Mouse (Mus musculus) intestine, embryonic 16.5 days (tissue): ENCODE data around the gene Gad1. TPM values are rescaled to one million over a fixed set of nuclear protein-coding genes. Genes with fewer than 3 reads are reported as not detected.

ENCODE experiments used
- ATAC-seq: fragments of 200-750 bp; cut with Nextera tagmentation; 2 replicates; pipeline ENCODE4 v1.8.0; 2017; ENCODE audit warnings: moderate TSS enrichment, moderate library complexity
- H3K27ac ChIP-seq: fragments of 300-500 bp; sonication (generic); 2 replicates; pipeline ENCODE4 v1.5.1; 2014; ENCODE audit warnings: mild to moderate bottlenecking, low read length
- H3K27me3 ChIP-seq: fragments of 300-500 bp; sonication (generic); replicated peaks from 2 replicates; pipeline ENCODE4 v1.6.1; 2014; ENCODE audit warnings: low read length, control low read depth, mixed read lengths; ENCODE audit not compliant: control insufficient read depth, insufficient read depth
- H3K36me3 ChIP-seq: fragments of 300-500 bp; sonication (generic); 2 replicates; pipeline ENCODE4 v1.6.1; 2014; ENCODE audit warnings: low read length, control low read depth; ENCODE audit not compliant: control insufficient read depth, insufficient read depth
- H3K4me1 ChIP-seq: fragments of 300-500 bp; sonication (generic); 2 replicates; pipeline ENCODE4 v1.6.1; 2014; ENCODE audit warnings: low read length, control low read depth, mixed read lengths; ENCODE audit not compliant: control insufficient read depth, insufficient read depth
- H3K4me2 ChIP-seq: fragments of 300-500 bp; sonication (generic); 2 replicates; pipeline ENCODE4 v1.6.1; 2014; ENCODE audit warnings: low read depth, low read length, control low read depth
- H3K4me3 ChIP-seq: fragments of 300-500 bp; sonication (generic); 2 replicates; pipeline ENCODE4 v1.5.1; 2014; ENCODE audit warnings: mild to moderate bottlenecking, low read length
- H3K9ac ChIP-seq: fragments of 300-500 bp; sonication (generic); 2 replicates; pipeline ENCODE4 v1.6.1; 2014; ENCODE audit warnings: low read depth, low read length
- H3K9me3 ChIP-seq: fragments of 300-500 bp; sonication (generic); 2 replicates; pipeline ENCODE4 v1.6.1; 2016; ENCODE audit warnings: low read length, control low read depth; ENCODE audit not compliant: control insufficient read depth
- WGBS: fragments of 180-500 bp; shearing (Covaris S2); extraction: QIAGEN DNeasy Blood & Tissue Kit; methylation state at CpG from one replicate; pipeline ENCODE4 v1.1.7; 2014; 5-methylcytosine and 5-hydroxymethylcytosine counted together
- polyA plus RNA-seq: library from polyadenylated mRNA; unstranded; fragments of >200 nt; fragmentation: Nextera tagmentation; extraction: Ambion mirVana; gene quantifications from 2 replicates; pipeline ENCODE4 v1.2.1, GENCODE M21; 2015

Gad1 gene
- polyA plus RNA-seq, 1 experiment from 2014 or later: 0.15 TPM

DNA sequence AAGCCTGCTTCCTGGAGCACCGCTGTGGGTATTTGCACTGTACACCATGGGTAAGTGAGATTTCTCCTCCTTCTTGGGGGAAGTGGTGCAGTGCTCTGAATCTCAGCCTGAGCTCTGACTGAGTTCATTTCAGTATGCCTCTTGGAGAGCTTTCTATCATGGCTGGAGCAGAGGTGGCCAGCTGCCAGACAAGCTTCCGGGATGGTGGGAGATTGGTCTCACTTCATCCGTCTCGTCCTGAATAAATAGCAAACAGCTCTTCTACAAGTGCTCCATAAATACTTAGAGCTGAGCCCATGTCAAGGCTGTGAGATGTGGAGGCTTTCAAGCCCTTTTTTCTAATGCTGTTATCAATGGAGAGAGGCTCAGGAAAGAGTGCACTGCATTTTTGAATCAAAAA, 18.8 kb downstream of the Gad1 start:
- no peak overlapping the region for H3K27ac ChIP-seq
- no peak overlapping the region for H3K4me2 ChIP-seq
- WGBS: 48% methylated on average over 4 of the region's 4 CpGs
- no peak overlapping the region for H3K9ac ChIP-seq
- H3K9me3 ChIP-seq: no peaks in the 10 kb centered on the region
- no peak for ATAC-seq
- H3K36me3 ChIP-seq: no peaks in the 10 kb centered on the region
- no peak overlapping the region for H3K4me3 ChIP-seq
- peaks cover 37% of the 10 kb centered on the region for H3K27me3 ChIP-seq
- peaks cover 11% of the 10 kb centered on the region for H3K4me1 ChIP-seq

DNA sequence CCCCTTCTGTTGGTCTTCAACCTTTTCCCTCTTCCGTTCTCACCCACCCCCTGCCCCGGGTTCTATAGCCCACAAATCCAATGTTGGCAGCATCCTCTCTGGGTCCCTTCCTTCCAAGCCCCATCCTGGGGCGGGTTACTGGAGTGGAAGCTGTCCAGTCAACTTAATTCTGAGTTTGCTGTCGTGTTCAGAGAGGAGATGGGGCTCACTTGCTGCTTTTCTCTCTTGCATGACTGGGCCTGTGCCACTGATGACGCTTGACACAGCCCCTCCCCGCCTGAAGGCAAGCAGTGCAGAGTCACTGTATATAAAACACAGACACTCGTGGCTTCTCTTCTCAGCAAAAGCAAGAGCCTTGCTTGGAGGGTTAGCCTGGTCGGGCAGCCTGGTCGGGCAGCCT, 19.4 kb downstream of the Gad1 start:
- no peak overlapping the region for H3K9ac ChIP-seq
- ATAC-seq: no peak
- 56% methylated on average over 9 of the region's 9 CpGs for WGBS
- peaks cover 31% of the 10 kb centered on the region for H3K27me3 ChIP-seq
- H3K4me3 ChIP-seq: no peak overlapping the region
- no peak overlapping the region for H3K4me2 ChIP-seq
- H3K36me3 ChIP-seq: no peaks in the 10 kb centered on the region
- peaks cover 10% of the 10 kb centered on the region for H3K4me1 ChIP-seq
- no peak overlapping the region for H3K27ac ChIP-seq
- H3K9me3 ChIP-seq: no peaks in the 10 kb centered on the region

DNA sequence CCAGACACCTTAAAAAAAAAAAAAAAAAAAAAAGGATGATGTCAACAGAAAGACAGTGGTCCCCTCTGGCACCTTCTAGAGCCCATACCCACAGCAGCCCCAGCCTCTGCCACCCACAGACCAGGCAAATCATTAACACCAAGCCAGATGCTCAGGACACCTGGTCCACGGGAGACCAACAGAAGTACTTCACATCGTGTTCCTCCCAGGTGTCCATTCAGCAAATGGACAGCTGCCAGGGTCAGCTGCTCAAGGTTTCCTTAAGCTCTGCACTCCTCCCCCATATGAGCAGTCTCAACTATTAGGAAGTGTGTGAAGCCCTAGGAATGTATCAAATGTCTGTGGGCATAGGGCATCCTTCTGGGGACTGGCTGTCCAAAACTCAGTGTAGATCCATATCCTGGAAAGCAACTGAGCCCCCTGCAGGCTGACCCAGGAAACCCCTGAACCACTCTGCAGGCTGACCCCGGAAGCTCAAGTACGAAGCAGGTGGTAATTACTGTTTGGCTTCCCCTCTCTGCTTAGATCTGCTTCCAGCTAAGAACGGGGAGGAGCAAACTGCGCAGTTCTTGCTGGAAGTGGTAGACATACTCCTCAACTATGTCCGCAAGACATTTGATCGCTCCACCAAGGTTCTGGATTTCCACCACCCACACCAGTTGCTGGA, 20.8 kb downstream of the Gad1 start:
- no peak for ATAC-seq
- H3K27ac ChIP-seq: no peak overlapping the region
- peaks cover 17% of the 10 kb centered on the region for H3K27me3 ChIP-seq
- H3K4me2 ChIP-seq: no peak overlapping the region
- H3K9me3 ChIP-seq: no peaks in the 10 kb centered on the region
- H3K4me1 ChIP-seq: peaks cover 2% of the 10 kb centered on the region; the same call in 1 of the 2 replicates
- H3K36me3 ChIP-seq: no peaks in the 10 kb centered on the region
- H3K9ac ChIP-seq: no peak overlapping the region
- no peak overlapping the region for H3K4me3 ChIP-seq
- WGBS: 69% methylated on average over 8 of the region's 8 CpGs

DNA sequence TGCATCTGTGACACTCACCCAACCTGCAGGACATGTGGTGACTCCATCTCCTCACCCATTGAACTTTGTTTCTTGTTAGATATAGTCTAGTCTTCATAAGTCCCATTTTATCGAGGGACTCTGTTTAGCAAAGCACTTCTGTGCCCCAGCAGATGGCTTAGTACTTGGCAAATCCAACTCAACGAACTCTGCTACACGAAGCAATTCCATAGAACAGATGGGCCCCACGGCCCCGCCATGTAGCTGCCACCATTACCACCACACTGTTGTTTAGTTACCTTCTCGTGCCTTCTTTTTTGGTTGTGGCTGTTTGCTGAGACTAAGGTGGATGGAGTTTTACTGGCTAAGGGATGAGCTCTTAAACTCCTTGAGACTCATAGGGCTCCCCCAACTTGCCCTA, 35.3 kb downstream of the Gad1 start:
- ATAC-seq: no peak
- 88% methylated on average over 6 of the region's 6 CpGs for WGBS
- no peak overlapping the region for H3K27ac ChIP-seq
- no peaks in the 10 kb centered on the region for H3K4me1 ChIP-seq
- no peak overlapping the region for H3K4me2 ChIP-seq
- no peak overlapping the region for H3K4me3 ChIP-seq
- H3K9ac ChIP-seq: no peak overlapping the region
- H3K36me3 ChIP-seq: no peaks in the 10 kb centered on the region
- H3K27me3 ChIP-seq: no peaks in the 10 kb centered on the region
- no peaks in the 10 kb centered on the region for H3K9me3 ChIP-seq

DNA sequence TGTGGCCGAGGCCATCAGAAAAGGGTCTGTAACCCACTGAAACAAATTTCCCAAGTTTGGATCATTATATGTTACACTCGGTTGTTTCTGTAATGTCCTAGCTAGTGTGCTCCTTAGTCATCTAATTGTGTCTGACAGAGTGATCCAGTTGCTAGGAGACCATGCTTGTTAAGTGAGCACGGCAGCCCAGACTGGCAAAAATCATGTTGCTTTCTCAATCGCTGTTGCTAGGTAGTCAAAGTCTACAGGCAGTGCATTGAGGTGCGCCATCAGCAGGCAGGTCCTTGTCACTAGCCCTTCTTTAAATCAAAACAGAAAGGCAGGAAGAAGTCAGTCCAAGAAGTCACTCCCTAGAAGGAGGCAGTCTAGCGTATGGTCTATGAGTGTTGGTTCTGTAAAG, 39.6 kb downstream of the Gad1 start:
- 71% methylated on average over 6 of the region's 6 CpGs for WGBS
- H3K9me3 ChIP-seq: no peaks in the 10 kb centered on the region
- H3K4me2 ChIP-seq: no peak overlapping the region
- H3K27me3 ChIP-seq: no peaks in the 10 kb centered on the region
- no peaks in the 10 kb centered on the region for H3K36me3 ChIP-seq
- no peak overlapping the region for H3K4me3 ChIP-seq
- no peak overlapping the region for H3K27ac ChIP-seq
- H3K9ac ChIP-seq: no peak overlapping the region
- no peaks in the 10 kb centered on the region for H3K4me1 ChIP-seq
- ATAC-seq: no peak

DNA sequence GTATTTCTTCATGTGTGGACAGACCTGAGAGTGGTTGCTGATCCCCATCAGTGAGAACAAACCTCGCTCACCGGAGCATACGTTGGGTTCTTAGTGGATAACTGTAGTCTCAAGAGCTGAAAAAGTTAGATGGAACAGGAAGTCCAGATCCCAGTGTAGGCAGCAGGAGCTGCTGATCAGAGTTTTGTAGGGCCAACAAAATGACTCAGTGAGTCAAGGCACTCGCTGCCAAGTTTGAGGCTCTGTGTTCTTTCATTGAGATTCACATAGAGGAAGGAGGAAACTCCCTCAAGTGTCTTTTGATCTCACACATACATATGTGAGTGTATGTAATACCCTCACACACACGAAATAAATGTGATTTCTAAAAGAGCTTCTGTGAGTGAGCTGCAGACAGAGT, 40.8 kb downstream of the Gad1 start:
- Histone ChIP-seq H3K4me2 (no peak overlapping the region), H3K4me3 (no peak overlapping the region), H3K36me3 (no peaks in the 10 kb centered on the region), H3K9me3 (no peaks in the 10 kb centered on the region), H3K27ac (no peak overlapping the region), H3K4me1 (no peaks in the 10 kb centered on the region), H3K27me3 (no peaks in the 10 kb centered on the region), H3K9ac (no peak overlapping the region)
- 82% methylated on average over 5 of the region's 5 CpGs for WGBS
- no peak for ATAC-seq

DNA sequence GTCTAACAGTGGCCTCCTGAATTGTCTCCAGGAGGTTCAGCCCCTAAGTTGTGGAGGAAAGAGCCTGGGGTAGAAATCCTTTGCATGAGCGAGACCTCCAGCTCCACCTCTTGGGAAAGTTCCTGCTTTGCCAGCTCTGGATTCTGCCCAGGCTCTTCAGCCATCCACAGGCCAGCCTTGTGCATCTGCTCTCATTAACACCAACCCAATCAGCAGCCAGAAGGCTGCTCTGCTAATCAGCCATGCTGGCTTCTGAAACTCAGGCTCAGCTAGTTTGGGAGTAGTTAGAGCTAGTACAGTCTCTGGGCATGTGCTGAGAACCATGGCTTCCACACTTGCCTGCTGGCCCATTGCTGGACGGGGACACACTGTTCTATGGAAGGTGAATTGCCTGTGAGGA, 43.0 kb downstream of the Gad1 start:
- no peak overlapping the region for H3K4me2 ChIP-seq
- no peaks in the 10 kb centered on the region for H3K27me3 ChIP-seq
- 66% methylated on average over 2 of the region's 2 CpGs for WGBS
- no peak for ATAC-seq
- no peaks in the 10 kb centered on the region for H3K4me1 ChIP-seq
- no peak overlapping the region for H3K4me3 ChIP-seq
- no peaks in the 10 kb centered on the region for H3K9me3 ChIP-seq
- H3K36me3 ChIP-seq: no peaks in the 10 kb centered on the region
- no peak overlapping the region for H3K27ac ChIP-seq
- H3K9ac ChIP-seq: no peak overlapping the region

DNA sequence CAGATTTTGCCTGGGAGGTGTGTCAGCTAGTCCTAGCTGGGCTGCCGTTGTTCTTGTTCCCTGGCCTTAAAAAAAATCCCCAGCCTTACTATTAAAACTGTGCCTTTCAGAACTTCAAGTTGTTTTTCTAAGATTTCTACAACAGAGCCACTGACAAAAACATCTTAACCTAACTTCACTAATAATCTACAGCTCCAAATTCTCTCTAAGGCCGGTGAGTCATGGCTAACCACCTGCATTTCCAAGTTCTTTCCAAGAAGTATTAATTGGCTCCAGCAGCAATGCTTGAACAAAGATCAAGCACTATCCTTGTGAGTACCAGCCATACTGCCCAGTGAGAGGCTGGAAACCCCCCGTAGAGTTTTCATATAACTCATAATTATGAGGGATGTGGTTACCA, 56.9 kb downstream of the Gad1 start:
- Histone ChIP-seq H3K4me3 (no peak overlapping the region), H3K4me2 (no peak overlapping the region), H3K27me3 (no peaks in the 10 kb centered on the region), H3K4me1 (no peaks in the 10 kb centered on the region), H3K9me3 (no peaks in the 10 kb centered on the region), H3K9ac (no peak overlapping the region), H3K27ac (no peak overlapping the region), H3K36me3 (no peaks in the 10 kb centered on the region)
- WGBS: 83% methylated on average over 3 of the region's 3 CpGs
- ATAC-seq: no peak

DNA sequence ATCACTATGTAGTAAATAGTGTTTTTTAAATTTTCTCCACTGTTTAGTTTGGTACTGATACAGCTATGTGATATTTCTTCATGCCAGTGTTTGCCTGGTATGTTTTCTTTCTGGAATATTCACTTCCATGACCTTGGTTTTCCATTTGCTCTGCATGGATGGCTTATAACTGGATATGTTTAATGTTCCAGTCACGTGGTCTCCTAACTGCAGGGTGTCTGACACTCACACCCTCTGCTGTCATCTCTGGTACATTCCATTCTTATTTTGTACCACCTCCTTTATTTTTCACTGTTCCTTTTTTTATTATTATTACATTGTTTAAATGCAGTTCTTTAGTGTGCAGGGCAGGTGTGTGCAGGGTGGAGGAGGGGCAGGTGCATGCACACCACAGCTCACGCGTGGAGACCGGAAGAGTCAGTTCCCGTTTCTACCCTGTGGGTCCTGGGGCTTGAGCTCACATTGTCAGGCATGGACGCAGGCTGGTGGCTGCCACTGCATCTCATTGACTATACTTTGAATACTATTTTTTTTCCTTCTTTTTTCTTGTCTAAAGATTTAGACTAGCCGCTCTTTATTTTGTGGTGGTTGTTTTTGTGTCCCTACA, 62.0 kb downstream of the Gad1 start:
- Histone ChIP-seq H3K27me3 (no peaks in the 10 kb centered on the region), H3K4me3 (no peak overlapping the region), H3K36me3 (no peaks in the 10 kb centered on the region), H3K4me1 (no peaks in the 10 kb centered on the region), H3K4me2 (no peak overlapping the region), H3K9ac (no peak overlapping the region), H3K9me3 (no peaks in the 10 kb centered on the region), H3K27ac (no peak overlapping the region)
- 87% methylated on average over 7 of the region's 7 CpGs for WGBS
- ATAC-seq: no peak

DNA sequence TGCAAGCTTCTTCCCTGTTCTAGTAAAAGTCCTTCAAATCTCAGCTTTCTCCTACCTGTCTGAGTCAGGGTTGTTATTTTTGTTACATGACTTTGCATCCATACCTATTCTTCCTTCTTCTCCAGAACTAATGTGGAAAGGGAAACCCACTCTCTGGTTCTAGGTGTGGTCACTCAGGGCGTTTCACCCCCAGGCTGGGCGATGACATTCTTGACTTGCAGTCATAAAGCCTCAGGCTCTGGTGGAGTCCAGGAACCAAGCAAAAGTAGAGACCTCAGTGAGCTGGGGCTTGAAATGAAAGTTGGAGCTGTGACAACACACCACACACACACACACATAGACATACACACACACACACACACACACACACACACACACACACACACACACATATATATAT, 63.2 kb downstream of the Gad1 start:
- H3K27me3 ChIP-seq: no peaks in the 10 kb centered on the region

More for the DNA sequence above, 63.2 kb downstream of the Gad1 start:
- Histone ChIP-seq H3K9ac (no peak overlapping the region), H3K4me3 (no peak overlapping the region), H3K4me1 (no peaks in the 10 kb centered on the region), H3K36me3 (no peaks in the 10 kb centered on the region), H3K4me2 (no peak overlapping the region), H3K9me3 (no peaks in the 10 kb centered on the region), H3K27ac (no peak overlapping the region)
- WGBS: 57% methylated on average over 2 of the region's 2 CpGs
- ATAC-seq: no peak
